Mouse (Mus musculus): ENCODE results near the gene Eif5a. TPM values are rescaled to one million over a fixed set of nuclear protein-coding genes. Genes with fewer than 3 reads are reported as not detected.

Gene Eif5a
- polyA plus RNA-seq, 1 experiment from 2014 or later = 1,673 TPM

DNA sequence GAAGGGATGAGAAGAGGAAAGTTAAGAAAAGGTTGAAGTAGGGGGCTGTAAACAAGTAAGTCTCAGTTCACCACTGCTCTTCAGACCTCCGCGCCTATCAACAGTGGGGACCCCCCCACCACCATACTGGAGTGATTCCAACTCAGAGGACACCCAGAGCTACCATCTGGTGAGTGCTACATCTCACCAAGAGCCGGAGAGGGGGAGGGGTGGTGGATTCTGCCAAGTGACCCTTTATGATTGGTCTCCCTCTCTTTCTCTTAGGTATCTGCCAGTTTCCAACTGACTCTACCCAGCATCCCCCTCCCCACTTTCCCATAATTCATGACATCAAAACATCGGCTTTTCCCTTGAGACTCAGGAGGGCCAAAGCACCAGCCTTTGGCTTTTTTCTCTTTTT, 19.2 kb upstream of the Eif5a start:
- Histone ChIP-seq H3K9ac (no peak overlapping the region), H3K36me3 (peaks cover 12% of the 10 kb centered on the region), H3K27ac (no peak overlapping the region), H3K4me1 (peaks cover 17% of the 10 kb centered on the region), H3K4me2 (no peak overlapping the region), H3K27me3 (peaks cover 29% of the 10 kb centered on the region), H3K4me3 (no peak overlapping the region), H3K9me3 (no peaks in the 10 kb centered on the region)
- no peak for ATAC-seq (ENCODE audit: borderline replicate concordance, extremely low read depth, low FRiP score, low TSS enrichment)
- WGBS = 65% methylated on average over 4 of the region's 4 CpGs

DNA sequence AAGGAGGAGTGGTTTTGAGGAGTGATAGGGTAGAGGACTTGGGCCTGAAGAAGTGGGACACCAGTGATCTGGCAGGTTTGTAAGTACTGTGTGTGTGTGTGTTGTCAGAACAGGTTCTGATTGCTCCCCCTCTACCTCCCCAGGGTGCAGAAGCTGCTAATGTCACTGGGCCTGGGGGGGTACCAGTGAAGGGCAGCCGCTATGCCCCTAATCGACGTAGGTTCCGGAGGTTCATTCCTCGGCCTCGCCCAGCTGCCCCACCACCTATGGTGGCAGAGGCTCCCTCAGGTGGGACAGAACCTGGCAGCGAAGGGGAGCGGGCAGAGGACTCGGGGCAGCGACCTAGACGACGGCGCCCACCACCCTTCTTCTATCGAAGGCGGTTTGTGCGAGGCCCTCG, 18.0 kb upstream of the Eif5a start:
- H3K9ac ChIP-seq = no peak overlapping the region
- H3K27ac ChIP-seq = no peak overlapping the region
- no peak for ATAC-seq (ENCODE audit: borderline replicate concordance, extremely low read depth, low FRiP score, low TSS enrichment)
- WGBS = 94% methylated on average over 17 of the region's 17 CpGs
- peaks cover 38% of the 10 kb centered on the region for H3K27me3 ChIP-seq
- no peaks in the 10 kb centered on the region for H3K9me3 ChIP-seq
- H3K36me3 ChIP-seq = peaks cover 7% of the 10 kb centered on the region
- H3K4me2 ChIP-seq = no peak overlapping the region
- peaks cover 28% of the 10 kb centered on the region for H3K4me1 ChIP-seq
- no peak overlapping the region for H3K4me3 ChIP-seq

DNA sequence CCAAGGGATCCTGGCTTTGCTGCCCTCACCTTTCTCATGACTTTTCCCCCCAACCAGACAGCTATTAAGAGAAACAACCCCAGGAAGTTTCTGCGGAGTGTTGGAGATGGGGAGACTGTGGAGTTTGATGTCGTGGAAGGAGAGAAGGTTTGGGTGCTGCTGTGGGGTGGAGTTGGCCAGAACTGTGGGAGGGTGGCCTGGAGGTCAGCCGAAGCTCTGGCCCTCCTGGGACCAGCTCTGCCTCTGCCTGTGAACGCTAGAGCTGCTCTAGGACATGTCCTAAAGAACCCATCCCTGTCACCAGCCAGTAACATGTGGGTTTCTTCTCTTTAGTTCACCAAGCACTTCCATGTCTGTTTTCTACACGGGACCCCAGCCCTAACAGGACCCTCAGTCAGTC, 17.4 kb upstream of the Eif5a start:
- no peak overlapping the region for H3K27ac ChIP-seq

DNA sequence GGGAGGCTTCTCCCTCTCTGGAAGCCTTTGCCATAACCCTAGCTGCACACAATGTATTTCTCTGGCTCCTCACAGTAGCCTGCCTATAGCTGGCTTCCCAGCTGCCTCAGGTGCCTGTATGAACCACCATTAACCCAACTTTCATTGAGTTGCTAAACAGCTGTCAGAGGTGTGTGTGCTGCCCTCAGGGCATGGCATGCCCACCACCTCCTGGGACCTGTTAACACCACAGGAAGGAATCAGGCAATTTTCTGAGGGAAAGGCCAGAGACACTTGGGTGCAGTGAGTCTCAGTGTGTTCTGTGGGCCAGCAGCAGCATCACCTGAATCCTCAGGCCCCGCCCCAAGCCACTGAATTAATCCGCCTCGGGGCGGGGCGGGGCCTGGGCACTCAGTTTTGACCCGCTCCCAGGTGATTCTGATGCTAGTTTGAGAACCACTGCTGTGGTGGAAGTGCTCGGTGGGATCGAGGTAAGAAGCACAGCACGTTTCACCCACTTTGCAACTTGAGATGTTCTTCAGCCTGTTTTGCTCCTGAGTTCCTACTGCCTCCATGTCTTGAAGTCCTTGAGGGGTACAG, 16.7 kb upstream of the Eif5a start:
- H3K9ac ChIP-seq = no peak overlapping the region
- H3K4me3 ChIP-seq = no peak overlapping the region
- H3K27me3 ChIP-seq = peaks cover 40% of the 10 kb centered on the region
- no peak for ATAC-seq (ENCODE audit: borderline replicate concordance, extremely low read depth, low FRiP score, low TSS enrichment)
- H3K27ac ChIP-seq = no peak overlapping the region
- no peaks in the 10 kb centered on the region; the same call in 1 of the 2 replicates for H3K36me3 ChIP-seq
- peaks cover 34% of the 10 kb centered on the region for H3K4me1 ChIP-seq
- no peak overlapping the region for H3K4me2 ChIP-seq
- WGBS = 23% methylated on average over 9 of the region's 9 CpGs
- H3K9me3 ChIP-seq = no peaks in the 10 kb centered on the region

More for the DNA sequence above, 17.4 kb upstream of the Eif5a start:
- Histone ChIP-seq H3K4me1 (peaks cover 34% of the 10 kb centered on the region), H3K4me3 (no peak overlapping the region), H3K9ac (no peak overlapping the region), H3K27me3 (peaks cover 40% of the 10 kb centered on the region), H3K4me2 (no peak overlapping the region), H3K36me3 (peaks cover 2% of the 10 kb centered on the region), H3K9me3 (no peaks in the 10 kb centered on the region)
- no peak for ATAC-seq (ENCODE audit: borderline replicate concordance, extremely low read depth, low FRiP score, low TSS enrichment)
- 63% methylated on average over 5 of the region's 5 CpGs for WGBS

DNA sequence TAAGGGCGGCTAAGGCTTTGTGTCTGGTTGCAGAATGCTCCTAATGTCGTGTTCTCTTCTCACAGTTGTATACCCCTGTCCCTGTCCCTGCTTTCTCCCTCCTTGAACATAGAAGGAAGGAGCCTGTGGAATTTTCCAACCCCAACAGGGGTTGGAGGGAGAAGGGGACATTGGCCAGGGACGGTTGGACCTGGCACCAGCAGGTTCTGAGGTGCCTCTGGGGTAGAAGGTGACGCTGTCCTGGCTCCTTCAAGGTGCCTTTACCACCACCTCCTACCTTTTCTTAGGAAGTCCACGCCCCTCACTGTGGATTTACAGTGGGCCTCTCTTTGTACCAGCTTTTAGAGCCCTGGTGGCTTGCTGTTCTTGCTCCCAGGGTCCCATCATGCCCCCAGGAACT, 16.1 kb upstream of the Eif5a start:
- peaks cover 34% of the 10 kb centered on the region for H3K4me1 ChIP-seq
- H3K9ac ChIP-seq = no peak overlapping the region
- ATAC-seq (ENCODE audit: borderline replicate concordance, extremely low read depth, low FRiP score, low TSS enrichment) = no peak
- WGBS = 64% methylated on average over 5 of the region's 5 CpGs
- H3K27ac ChIP-seq = no peak overlapping the region
- H3K4me2 ChIP-seq = no peak overlapping the region
- H3K4me3 ChIP-seq = no peak overlapping the region
- peaks cover 40% of the 10 kb centered on the region for H3K27me3 ChIP-seq
- no peaks in the 10 kb centered on the region for H3K9me3 ChIP-seq
- H3K36me3 ChIP-seq = no peaks in the 10 kb centered on the region; the same call in 1 of the 2 replicates

DNA sequence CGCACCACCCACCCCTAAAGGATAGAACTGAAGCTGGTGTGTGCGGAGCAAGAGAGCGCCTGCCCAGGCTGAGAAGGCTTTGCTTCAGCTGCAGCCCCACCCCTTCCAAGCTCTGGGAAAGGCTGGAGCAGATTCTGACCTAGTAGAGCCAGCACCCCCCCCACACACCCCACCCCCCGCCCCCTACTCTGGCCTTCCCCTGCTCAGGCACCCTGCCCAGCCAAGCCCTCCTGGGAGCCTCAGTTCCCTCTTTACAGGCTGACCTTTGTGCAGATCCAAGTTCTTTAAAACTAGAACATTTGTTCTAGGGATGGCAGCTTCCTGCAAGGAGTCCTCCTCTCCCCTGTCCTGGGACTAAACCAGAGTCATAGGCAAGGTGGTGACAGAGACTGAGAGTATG, 15.6 kb upstream of the Eif5a start:
- ATAC-seq (ENCODE audit: borderline replicate concordance, extremely low read depth, low FRiP score, low TSS enrichment) = no peak
- Histone ChIP-seq H3K27me3 (peaks cover 40% of the 10 kb centered on the region), H3K9ac (no peak overlapping the region), H3K4me3 (no peak overlapping the region), H3K36me3 (no peaks in the 10 kb centered on the region), H3K27ac (no peak overlapping the region), H3K4me2 (peak overlapping the region; percentile 99; the same call in 1 of the 2 replicates), H3K4me1 (peaks cover 34% of the 10 kb centered on the region), H3K9me3 (no peaks in the 10 kb centered on the region)
- 43% methylated on average over 4 of the region's 4 CpGs for WGBS

DNA sequence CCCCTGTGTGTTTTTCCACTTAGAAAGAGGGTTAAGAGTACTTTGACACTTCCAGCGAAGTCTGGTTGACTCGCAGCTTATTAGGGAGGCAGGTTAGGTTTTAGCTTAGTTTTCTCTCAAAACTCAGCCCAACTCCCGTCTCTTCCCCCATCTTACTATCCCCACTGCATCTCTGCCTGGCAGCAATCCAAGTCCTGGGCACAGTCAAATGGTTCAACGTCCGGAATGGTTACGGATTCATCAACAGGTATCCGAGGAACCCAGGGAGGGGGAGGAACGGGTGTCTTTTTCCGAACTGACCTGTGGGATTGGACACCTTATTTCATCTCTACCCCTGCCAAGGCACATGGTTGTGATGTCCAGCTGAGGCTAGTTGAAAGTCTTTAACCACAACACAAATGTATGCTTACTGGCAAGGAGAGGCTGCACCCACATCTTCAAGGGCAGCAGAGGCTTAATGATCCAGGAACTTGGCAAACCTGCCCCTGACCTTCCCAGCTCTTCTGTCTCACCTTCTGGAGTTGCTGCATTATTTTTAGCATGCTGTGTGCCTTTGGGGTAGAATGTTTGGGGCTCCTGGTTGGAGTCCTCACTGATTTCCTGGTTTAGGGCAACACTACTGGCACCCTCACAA, 15.1 kb upstream of the Eif5a start:
- peaks cover 40% of the 10 kb centered on the region for H3K27me3 ChIP-seq
- 22% methylated on average over 9 of the region's 9 CpGs for WGBS
- ATAC-seq (ENCODE audit: borderline replicate concordance, extremely low read depth, low FRiP score, low TSS enrichment) = no peak
- peak overlapping the region; percentile 99 for H3K4me2 ChIP-seq
- no peaks in the 10 kb centered on the region for H3K9me3 ChIP-seq
- peak overlapping the region; percentile 53 for H3K4me3 ChIP-seq
- H3K27ac ChIP-seq = no peak overlapping the region
- H3K9ac ChIP-seq = no peak overlapping the region
- peaks cover 34% of the 10 kb centered on the region for H3K4me1 ChIP-seq
- H3K36me3 ChIP-seq = no peaks in the 10 kb centered on the region

DNA sequence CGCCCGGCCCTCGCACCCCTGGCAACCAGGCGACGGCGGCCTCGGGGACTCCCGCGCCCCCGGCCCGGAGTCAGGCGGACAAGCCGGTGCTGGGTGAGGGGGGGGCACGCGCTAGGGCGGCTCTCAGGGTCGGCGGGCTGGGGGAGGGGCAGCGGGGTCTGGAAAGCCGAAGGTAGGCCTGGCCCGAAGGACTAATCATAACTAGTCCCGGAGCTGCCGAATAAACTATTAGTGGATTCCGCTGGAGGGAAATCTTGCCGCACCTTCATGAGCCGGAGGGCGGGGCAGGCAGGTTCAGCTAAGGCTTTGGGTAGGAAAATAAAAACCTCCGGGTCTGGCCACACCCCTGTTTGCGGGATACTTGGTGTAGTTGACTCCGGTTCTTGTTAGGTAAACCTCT, 14.4 kb upstream of the Eif5a start:
- H3K27me3 ChIP-seq = peaks cover 40% of the 10 kb centered on the region
- ATAC-seq (ENCODE audit: borderline replicate concordance, extremely low read depth, low FRiP score, low TSS enrichment) = no peak
- H3K36me3 ChIP-seq = no peaks in the 10 kb centered on the region
- peaks cover 34% of the 10 kb centered on the region for H3K4me1 ChIP-seq
- 1% methylated on average over 30 of the region's 30 CpGs for WGBS
- peak overlapping the region; percentile 44 for H3K9ac ChIP-seq
- H3K4me3 ChIP-seq = peak overlapping the region; percentile 53
- H3K9me3 ChIP-seq = no peaks in the 10 kb centered on the region
- peak overlapping the region; percentile 99 for H3K4me2 ChIP-seq
- no peak overlapping the region for H3K27ac ChIP-seq

DNA sequence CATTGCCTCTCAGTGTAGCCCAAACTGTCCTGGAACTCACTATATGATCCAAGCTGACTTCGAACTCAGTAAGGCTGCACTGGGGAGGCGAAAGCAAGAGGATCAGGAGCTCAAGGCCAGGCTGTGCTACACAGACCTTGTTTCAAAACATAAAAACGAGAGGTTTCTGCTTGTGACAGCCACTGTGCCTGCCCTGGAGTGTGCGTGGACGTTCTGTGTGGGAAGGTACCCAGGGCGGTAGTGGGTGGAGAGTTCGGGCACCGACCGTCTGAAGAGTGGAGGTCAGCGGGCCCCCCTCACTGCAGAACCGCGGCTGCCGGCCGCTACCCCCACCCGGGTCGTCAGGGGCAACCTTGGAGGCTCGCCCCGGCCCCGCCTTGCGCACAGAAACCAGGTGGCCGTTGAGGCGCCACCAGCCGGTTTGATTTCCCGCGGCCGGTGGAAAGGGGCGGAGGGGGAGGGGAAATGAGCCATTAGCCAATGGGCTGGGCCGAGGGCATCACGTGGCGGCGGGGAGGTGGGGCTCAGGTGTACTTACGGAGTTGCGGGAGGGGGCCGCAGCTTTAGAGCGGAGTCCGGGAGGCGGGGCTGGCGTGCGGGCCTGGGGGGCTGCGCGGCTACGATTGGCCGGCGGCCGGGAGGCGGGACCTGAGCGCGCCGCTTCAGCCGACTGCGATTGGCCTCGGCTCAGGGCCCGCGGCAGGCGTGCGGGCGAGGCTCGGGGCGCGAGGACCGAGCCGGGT, 13.6 kb upstream of the Eif5a start, which contains the start of gene Ybx2:
Gene Ybx2 (plus strand): TSS at position 660 of the 743 bp plus-strand sequence.
- 3% methylated on average over 46 of the region's 62 CpGs for WGBS
- H3K4me2 ChIP-seq = peak within 1 kb of the TSS; percentile 99
- peak; percentile 76 for ATAC-seq (ENCODE audit: borderline replicate concordance, extremely low read depth, low FRiP score, low TSS enrichment)
- no peaks in the 10 kb centered on the region for H3K9me3 ChIP-seq
- H3K27me3 ChIP-seq = peaks cover 40% of the 10 kb centered on the region
- H3K27ac ChIP-seq = no peak within 1 kb of the TSS
- peaks cover 34% of the 10 kb centered on the region for H3K4me1 ChIP-seq
- H3K4me3 ChIP-seq = peak within 1 kb of the TSS; percentile 53
- H3K9ac ChIP-seq = peak within 1 kb of the TSS; percentile 44
- no peaks in the 10 kb centered on the region for H3K36me3 ChIP-seq

DNA sequence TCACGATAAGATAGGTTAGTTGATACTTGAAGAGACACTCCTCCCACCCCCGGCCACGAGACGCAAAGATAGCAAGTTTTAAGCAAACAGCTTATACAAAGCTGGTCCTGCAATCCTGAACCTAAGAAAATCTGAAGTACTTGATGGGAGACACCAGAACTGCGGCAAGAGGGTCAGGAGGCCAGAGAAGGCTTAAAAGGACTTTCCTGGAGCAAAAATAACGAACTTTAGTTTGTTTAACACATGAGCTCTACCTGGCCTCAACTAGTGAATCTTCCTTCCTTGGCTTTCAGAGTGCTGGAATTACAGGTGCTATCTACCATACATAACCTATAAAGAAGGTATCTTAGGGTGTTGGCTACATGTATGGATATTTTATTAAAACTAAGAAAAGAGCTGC, 12.9 kb upstream of the Eif5a start:
- ATAC-seq (ENCODE audit: borderline replicate concordance, extremely low read depth, low FRiP score, low TSS enrichment) = no peak
- no peaks in the 10 kb centered on the region for H3K36me3 ChIP-seq
- H3K4me3 ChIP-seq = peak overlapping the region; percentile 15; the same call in 1 of the 2 replicates
- H3K9me3 ChIP-seq = no peaks in the 10 kb centered on the region
- H3K4me1 ChIP-seq = peaks cover 34% of the 10 kb centered on the region
- no peak overlapping the region for H3K9ac ChIP-seq
- H3K4me2 ChIP-seq = peak overlapping the region; percentile 99
- H3K27me3 ChIP-seq = peaks cover 40% of the 10 kb centered on the region
- no peak overlapping the region for H3K27ac ChIP-seq
- WGBS = 12% methylated on average over 6 of the region's 6 CpGs

DNA sequence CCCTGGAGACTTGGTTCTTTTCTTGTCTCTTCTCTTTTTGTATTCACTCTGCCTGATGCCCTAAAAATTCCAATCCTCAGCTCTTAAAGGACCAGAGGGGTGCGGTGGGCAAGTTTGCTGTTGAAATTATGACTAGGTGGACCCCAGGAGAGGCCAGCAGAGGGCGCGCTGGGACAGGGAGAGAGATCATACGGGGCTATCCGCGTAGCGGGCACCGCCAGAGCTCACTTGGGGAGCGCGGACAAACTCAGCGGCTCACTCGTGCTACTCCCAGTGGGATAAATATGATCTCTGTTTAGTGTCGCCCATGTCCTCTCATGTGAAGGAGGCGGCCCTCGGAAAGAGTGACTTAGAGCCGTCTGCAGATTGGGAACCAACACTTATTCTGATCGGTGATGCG, 12.4 kb upstream of the Eif5a start:
- H3K4me1 ChIP-seq = peaks cover 34% of the 10 kb centered on the region
- ATAC-seq (ENCODE audit: borderline replicate concordance, extremely low read depth, low FRiP score, low TSS enrichment) = peak; percentile 53; the same call in 1 of the 2 replicates

DNA sequence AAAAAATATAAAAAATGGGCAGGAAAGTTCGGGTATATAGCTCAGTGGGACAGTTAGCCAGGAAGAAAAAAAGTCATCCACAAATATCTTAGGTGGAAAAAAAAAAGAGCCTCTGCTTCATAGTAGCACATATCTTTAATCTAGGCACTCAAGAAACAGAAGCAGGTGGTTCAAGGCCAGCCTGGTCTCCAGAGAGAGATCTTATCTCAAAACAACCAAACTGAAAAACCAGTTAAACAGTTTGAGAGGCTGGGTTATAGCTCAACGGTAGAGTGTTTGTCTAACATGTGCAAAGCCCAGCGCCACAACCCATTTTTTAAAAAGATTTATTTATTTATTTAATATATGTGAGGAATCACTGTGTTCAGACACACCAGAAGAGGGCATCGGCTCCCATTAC, 11.3 kb upstream of the Eif5a start:
- no peak for ATAC-seq (ENCODE audit: borderline replicate concordance, extremely low read depth, low FRiP score, low TSS enrichment)
- Histone ChIP-seq H3K36me3 (no peaks in the 10 kb centered on the region), H3K4me1 (peaks cover 34% of the 10 kb centered on the region), H3K27ac (no peak overlapping the region), H3K9me3 (no peaks in the 10 kb centered on the region), H3K27me3 (peaks cover 32% of the 10 kb centered on the region), H3K4me2 (no peak overlapping the region), H3K4me3 (no peak overlapping the region), H3K9ac (no peak overlapping the region)
- WGBS = 54% methylated on average over 4 of the region's 4 CpGs

More for the DNA sequence above, 12.4 kb upstream of the Eif5a start:
- Histone ChIP-seq H3K9ac (no peak overlapping the region), H3K36me3 (no peaks in the 10 kb centered on the region), H3K27ac (no peak overlapping the region), H3K9me3 (no peaks in the 10 kb centered on the region), H3K4me2 (peak overlapping the region; percentile 99), H3K27me3 (peaks cover 40% of the 10 kb centered on the region), H3K4me3 (peak overlapping the region; percentile 15)
- WGBS = 0% methylated on average over 18 of the region's 18 CpGs

Data from lung, embryonic 15.5 days (tissue).